Mouse (Mus musculus) heart, adult 2 months (tissue): ENCODE measurements at regions not wholly inside any gene's neighbourhood (a gene's known extent, or its start where the extent isn't known, plus 50 kb on each side); places are given as distances from the start of the nearest gene placed in this dataset.

ENCODE experiments used
- CTCF ChIP-seq: fragments of 200-600 bp; IDR thresholded peaks from 2 replicates; pipeline ENCODE4 v1.8.1; 2022; ENCODE audit warnings: antibody characterized with exemption, mild to moderate bottlenecking, moderate library complexity
- EP300 ChIP-seq: fragments of 200-500 bp; IDR thresholded peaks from 2 replicates; pipeline ENCODE4 v1.6.1; 2011; ENCODE audit warnings: low read depth, low read length, control low read depth; ENCODE audit not compliant: insufficient read depth
- POLR2A ChIP-seq: fragments of 200-500 bp; IDR thresholded peaks from 2 replicates; pipeline ENCODE4 v1.6.1; 2011; ENCODE audit warnings: mild to moderate bottlenecking, low read depth, low read length, control low read depth; ENCODE audit not compliant: insufficient read depth

DNA sequence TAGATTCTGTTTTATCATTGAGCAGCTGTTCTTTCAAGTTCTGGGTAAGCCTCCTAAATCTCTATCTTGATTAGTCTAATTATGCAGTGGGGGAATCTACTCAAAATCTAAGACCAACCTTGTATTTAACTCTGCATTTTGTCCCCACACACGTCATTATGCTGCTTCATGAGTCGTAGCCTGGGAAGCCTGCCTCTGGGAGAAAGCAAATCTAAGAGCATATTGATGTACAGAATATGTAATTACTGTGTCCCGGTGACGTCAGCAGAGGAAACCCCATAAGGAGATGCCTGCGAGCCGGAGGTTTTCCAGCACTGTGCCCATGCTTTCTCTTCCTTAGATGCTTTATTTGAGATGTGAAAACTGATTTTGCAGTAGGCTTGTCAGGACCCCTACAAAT is 161.7 kb downstream of the Rps29 start:
- no peak for TF ChIP-seq CTCF
- TF ChIP-seq EP300, result no peak
- TF ChIP-seq POLR2A, result no peak
